Mouse (Mus musculus) heart, adult 11 months (tissue): ENCODE results near the gene Slc30a9.

ENCODE experiments used
- DNase-seq: peaks from one replicate; pipeline ENCODE4 v3.0.0; 2022

Slc30a9 gene

GRCm38 (mm10) chr5:67321656-67322268 lies 15.0 kb downstream of the Slc30a9 start:
- no peak for DNase-seq

GRCm38 (mm10) chr5:67324032-67324431 lies 17.3 kb downstream of the Slc30a9 start:
- no peak for DNase-seq

GRCm38 (mm10) chr5:67340811-67341210 lies 34.1 kb downstream of the Slc30a9 start:
- no peak for DNase-seq

DNA sequence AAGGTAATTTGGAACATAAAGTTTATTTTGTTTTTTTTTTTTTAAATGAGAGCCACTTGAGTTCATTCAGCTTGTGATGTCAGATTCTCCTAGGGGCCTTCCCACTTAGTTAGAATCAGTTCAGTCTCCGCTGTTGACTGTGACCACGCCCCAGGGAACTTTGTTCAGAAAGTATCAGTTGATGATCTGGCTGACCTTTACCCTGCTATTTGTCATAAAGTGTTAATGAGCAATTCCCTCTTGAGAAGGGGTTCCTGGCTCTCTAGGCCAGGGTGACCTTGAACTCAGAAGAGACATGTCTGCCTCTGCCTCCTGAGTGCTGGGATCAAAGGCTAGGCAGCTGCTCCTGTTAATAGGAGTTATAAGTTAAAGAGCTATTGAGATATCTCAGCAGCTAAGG lies 40.3 kb downstream of the Slc30a9 start:
- DNase-seq = peak; percentile 42

- DNase-seq = peak; percentile 69
Observed at GRCm38 (mm10) chr5:67348949-67349348, 42.2 kb downstream of the Slc30a9 start.

- DNase-seq = no peak
Observed at GRCm38 (mm10) chr5:67362316-67362715, 55.6 kb downstream of the Slc30a9 start.

- peak; percentile 66 for DNase-seq
Observed at GRCm38 (mm10) chr5:67362931-67363330, 56.2 kb downstream of the Slc30a9 start.

GRCm38 (mm10) chr5:67377044-67377621 lies 70.4 kb downstream of the Slc30a9 start:
- DNase-seq = peak; percentile 81

GRCm38 (mm10) chr5:67381690-67382089 lies 74.9 kb downstream of the Slc30a9 start:
- DNase-seq = no peak

- DNase-seq = peak; percentile 62
Observed at GRCm38 (mm10) chr5:67382556-67382955, 75.8 kb downstream of the Slc30a9 start.

- DNase-seq = peak; percentile 66
Observed at GRCm38 (mm10) chr5:67393951-67394350, 87.2 kb downstream of the Slc30a9 start.

DNA sequence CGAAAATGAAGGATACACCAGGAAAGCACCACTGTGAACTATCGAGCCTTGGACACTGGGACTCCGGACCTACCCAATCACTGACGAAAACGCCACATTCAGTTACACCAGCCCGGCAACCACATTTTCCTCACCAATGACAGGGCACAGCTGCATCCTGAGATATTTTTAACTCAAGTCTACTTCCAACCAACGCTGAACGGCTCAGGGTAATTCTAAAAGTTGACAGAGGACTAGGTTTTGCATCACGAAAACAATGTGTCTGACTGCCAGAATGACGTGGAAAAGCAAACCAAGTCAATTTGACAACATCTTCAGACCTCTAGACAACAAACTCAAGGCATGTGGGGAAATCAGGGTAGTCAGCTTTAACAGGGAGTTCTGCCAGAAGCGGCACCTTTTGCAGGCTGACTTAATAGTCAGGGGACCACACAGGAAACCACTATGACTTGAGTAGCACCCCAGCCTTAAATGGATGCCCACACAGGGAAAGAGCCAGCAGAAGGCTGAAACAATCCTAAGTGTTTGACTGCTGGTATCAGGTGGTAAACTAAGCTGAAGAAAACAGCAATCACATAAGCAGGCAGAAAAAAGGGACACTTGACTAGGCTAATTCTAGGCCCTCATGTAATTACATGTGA lies 88.6 kb downstream of the Slc30a9 start:
- peak; percentile 86 for DNase-seq

DNA sequence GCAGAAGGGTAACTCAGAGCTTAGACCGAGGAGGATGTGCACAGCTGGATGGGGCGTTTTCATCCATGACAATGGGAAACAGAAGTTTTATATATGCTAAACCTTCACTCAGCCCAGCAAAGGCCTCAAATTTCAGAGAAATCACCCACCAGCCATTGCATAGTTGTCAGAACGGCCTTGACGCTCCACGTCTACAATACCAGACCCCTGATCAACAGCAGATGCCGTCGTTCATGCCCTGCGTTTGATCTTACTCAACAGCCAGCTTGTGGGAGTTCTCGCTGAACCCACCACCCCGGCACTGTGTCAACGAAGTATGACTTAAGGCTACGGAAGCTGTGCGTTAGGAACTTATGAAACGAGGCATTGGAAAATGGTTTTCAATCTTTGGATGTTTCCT lies 90.4 kb downstream of the Slc30a9 start:
- DNase-seq = peak; percentile 70

GRCm38 (mm10) chr5:67399876-67400607 lies 93.3 kb downstream of the Slc30a9 start:
- DNase-seq = peak; percentile 64

- DNase-seq = peak; percentile 11
Observed at GRCm38 (mm10) chr5:67400608-67401480, 94.1 kb downstream of the Slc30a9 start.

GRCm38 (mm10) chr5:67401612-67402011 lies 94.9 kb downstream of the Slc30a9 start:
- DNase-seq = peak; percentile 30

- no peak for DNase-seq
Observed at GRCm38 (mm10) chr5:67404380-67404779, 97.6 kb downstream of the Slc30a9 start.

DNA sequence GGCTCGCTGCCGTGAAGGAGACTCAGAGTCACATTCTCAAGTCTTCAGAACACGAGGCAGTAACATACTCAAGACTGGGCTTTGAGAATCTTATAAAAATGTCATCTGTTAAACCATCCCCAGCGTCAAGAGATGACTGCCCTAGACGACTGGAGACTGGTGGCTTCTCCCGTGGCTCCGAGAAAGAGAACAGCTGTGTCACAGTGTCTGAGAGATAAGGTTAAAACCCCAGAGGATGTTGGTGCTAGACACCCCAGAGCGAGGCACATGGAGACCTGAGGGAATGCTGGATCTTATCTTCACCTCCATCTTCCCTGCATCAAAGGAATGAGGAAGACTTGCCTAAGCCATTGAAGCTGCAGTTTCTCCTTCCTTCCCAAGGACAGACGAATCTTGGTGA lies 98.2 kb downstream of the Slc30a9 start:
- no peak for DNase-seq
